Mouse (Mus musculus) layer of hippocampus, postnatal 14 days (tissue): ENCODE data around the gene Dync2li1. TPM values are rescaled to one million over a fixed set of nuclear protein-coding genes. Genes with fewer than 3 reads are reported as not detected.

ENCODE experiments used
- DNase-seq, 2 experiments: peaks; one replicate each; pipeline ENCODE4 v3.0.0; 2021 to 2022; ENCODE audit warnings: low spot score in 2 of 2, mixed read lengths in 1 of 2
- total RNA-seq, 2 experiments: library from RNA; stranded (reverse); gene quantifications; 2 replicates each; pipeline ENCODE4 v1.2.3; 2021

Dync2li1 gene
- total RNA-seq, 2 experiments from 2014 or later: 21.7 to 23.5 TPM

- no peak for DNase-seq
These were observed 18.2 kb downstream of the Dync2li1 start for GRCm38 (mm10) chr17:84644292-84645050.

DNA sequence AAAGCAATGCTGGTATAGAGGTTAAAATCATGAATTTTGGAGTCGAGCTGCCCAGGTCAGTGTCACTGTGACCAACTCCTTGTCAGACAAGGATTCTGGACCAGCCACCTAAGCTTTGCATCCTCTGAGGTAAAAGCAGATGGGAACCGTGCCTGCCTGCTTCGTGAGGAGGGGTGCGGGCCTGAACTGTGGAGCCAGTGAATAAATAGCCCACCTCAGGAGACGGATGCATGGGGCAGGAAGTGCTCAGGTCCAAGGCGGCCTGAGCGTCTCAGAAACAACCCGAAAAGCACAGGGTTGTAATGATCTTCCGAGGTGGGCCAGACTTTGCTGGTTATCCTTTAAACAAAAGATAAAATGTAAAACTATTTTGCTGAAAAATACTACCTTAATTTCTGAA lies 18.8 kb downstream of the Dync2li1 start:
- DNase-seq: no peak

DNA sequence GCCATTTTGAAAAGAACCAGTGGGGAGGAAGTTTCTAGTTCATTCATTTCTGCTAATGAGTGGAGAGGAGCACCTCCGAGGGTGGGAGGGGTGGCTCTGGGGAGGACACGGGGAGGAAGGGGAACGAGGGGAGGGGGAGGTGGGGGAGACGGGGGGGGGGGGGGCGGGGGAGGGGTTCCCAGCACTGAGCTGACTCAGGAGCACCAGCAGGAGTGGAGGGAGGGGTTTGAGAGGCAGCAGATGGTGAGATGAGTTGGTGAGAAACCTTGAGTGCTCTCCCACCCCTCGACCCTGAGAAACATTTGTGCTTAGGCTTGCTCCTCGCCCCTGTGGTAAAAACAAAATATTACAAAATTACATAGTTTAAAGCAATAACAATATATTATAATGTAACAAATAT lies 19.6 kb downstream of the Dync2li1 start:
- DNase-seq: no peak

GRCm38 (mm10) chr17:84646477-84646876 lies 20.2 kb downstream of the Dync2li1 start:
- DNase-seq: no peak

- DNase-seq: no peak
These were observed 21.3 kb downstream of the Dync2li1 start for GRCm38 (mm10) chr17:84647630-84648029.

DNA sequence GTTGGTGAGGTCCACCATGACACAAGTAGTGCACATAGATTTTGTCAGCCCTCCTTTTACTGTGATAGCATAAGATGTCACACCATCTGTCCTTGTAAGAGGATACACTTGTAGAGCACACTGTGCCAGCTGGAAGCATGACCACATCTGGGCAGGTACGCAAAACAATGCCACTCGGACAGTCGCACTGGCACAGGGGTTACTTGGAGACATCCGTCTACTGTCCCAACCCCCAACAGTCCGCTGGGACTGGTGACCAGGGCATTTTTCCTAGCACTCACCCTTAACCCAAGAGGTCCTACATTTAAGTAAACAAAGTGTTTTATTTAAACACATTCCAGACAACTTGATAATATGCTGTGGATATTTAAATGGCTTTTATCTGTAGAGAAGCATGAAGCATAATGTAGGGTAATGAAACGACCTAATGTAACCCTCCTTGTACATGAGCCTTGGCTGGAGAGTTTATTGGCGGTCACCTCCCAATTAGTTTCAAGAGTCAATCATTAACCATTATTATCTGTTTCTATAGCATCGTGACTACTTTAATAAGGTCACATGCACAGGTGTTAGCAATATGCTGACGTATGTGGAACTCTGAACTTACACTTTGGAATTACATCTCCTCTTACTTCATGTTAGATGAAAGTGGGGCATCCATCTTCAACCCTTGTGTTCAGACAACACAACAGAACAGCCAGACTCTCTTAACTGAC lies 24.2 kb downstream of the Dync2li1 start:
- DNase-seq: no peak

DNA sequence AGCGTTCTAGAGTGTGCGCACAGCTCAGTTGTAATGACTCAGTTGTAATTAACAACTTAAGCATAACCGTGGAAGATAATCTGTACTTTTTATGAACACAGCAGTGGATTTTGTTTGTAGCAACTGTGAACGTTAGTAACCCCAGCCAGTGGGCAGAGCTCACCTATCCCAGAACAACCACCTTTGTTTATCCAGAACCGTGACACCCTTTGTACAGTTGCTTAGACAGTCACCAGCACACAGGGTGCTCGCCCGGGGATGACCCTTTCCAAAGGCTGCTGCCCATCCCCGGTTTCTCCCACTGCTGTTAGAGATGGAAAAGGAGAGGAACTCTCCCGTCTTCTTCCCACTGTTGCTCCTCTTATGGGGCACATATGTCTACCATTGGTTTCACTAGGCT lies 27.2 kb downstream of the Dync2li1 start:
- DNase-seq: no peak

DNA sequence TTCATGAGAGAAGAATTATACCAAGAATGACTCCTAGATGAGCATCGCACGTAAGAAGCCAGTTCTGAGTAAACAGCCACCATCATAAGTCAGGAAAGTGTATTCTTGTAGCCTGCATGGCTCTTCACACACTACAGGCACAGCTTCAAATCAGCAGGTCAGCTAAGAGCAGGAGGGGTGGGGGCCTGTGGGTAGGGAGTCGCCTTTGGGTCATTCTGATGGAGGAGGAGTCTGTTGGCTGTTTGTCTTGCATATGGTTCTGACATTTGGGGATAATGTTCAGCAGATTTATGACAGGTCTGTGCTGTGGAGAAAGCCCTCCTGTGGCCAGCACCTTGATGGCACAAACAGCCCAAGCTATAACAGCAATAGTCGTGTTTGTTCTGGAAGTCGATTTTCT lies 29.9 kb downstream of the Dync2li1 start:
- DNase-seq: no peak

GRCm38 (mm10) chr17:84656653-84657421 lies 30.5 kb downstream of the Dync2li1 start:
- DNase-seq: no peak

- no peak for DNase-seq
These were observed 31.1 kb downstream of the Dync2li1 start for GRCm38 (mm10) chr17:84657422-84657732.

DNA sequence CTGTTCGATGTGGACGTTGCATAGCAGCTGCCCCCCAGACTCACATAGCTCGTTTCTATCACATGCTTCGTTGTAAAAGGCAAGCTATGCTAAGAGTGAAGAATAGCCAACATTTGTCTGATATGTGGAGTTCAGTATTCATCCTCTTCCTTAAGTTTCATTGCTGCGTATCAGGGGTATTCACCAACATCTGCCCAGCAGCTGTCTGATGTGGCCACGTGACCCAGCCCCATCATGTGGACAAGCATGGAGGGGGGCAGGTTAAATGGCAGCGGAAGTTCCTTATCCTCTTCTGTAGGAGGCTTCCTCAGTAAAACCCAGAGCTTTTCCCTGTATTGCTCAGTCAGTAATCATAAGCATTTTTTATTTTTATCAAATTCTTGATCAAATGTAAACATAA lies 31.5 kb downstream of the Dync2li1 start:
- DNase-seq: no peak

- DNase-seq: no peak
These were observed 31.9 kb downstream of the Dync2li1 start for GRCm38 (mm10) chr17:84658195-84658594.

- no peak for DNase-seq
These were observed 32.7 kb downstream of the Dync2li1 start for GRCm38 (mm10) chr17:84658951-84659350.

DNA sequence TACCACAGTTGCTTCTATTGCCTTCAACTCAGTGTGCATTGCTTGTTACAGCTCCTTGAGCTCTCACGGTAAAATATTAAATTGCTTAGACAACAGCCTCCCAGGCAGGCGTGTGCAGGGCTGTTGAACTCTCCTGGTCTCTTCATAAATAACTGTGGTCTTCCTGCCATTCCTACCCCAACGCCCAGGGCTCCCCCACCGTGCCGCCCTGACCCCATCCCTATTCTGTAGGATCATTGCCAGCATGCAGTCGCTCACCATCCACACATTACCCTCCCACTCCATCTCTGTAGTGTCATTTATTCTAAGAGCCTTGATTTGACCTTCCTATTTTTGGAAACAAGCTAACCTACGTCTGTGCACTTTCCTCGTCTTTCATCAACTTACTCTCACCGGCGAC lies 38.8 kb downstream of the Dync2li1 start:
- DNase-seq: no peak

DNA sequence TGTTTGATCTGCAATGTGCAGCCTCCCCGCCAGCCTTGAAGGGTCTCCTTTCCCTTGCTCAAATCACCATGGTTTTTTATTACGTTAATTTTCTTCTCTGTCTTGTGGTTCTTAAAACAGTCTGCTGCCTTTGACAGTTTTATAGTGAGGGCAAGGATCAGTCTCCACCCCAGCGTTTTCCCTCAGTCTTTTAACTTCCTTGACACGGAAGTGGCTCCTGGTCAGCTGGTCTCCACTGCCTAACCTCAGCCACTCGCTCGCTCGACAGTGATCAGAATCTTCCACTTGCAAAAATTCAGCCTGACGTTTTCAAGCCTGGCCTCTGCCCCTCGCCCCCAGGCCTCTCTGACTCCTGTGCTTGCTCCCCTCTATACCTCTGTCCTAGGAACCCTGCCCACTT lies 39.4 kb downstream of the Dync2li1 start:
- no peak for DNase-seq

- DNase-seq: no peak
These were observed 41.6 kb downstream of the Dync2li1 start for GRCm38 (mm10) chr17:84667848-84668247.

DNA sequence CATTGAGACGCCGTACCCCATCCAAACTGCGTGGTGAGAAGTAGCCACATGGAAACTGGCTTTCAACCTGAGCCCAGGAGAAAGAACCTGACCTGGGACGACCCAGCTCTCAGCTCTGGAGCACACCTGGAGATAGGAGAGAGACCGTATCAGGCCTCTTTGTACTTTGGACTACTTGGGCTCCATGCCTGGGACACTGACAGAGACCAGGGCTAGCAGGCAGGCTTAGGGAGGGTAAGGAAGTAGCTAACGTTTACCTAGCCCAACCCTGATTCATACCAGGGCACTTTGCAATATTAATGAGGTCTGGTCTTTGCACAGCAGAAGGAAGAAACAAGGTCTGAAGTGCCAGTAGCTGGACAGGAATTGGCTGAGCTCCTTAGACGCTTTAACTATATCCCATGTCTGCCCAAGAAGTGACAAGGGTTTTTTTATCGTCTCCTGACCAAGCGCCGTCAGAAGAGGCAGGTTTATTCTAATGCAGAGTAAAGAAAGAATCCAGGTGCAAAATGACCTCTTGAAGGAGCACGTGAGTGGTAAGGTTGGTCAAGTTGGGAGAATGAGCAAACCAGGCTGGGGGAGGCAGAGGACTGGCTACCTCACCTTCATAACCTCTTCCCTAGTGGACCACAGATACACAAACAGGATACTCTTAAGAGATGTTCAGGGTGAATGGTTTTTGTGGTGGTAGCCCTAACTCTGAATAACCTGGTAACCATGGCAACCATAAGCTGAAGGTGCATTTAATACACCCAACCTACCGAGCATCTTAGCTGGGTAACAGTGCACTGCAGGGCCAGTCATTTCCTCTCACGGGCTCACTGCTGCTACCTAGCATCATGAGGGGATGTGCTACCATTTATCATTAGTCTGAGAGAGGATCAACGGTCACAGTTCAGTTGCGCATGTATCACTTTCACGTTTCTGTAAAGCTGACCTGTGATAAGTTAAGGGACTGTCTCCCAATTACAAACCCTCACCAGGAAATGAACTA lies 46.4 kb downstream of the Dync2li1 start:
- DNase-seq: no peak

DNA sequence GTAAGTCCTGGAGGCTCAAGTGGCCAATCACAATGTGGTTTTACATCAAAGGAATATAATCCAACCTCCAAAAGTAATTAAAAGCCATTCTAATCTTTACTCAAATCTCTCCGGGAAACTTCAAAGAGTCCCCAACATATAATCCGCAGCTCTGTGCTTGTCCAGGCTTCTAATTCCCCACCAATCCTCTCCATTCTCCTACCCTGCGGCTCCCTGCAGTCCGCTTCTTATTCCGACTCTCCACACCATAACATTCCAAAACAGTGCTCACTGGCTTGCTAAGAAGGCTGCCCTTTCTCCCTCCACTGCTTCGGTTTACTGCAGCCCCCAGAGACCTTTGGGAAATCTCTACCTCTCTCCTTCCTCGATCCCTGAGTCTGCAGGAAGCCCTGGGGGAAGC lies 47.8 kb downstream of the Dync2li1 start:
- DNase-seq: no peak

DNA sequence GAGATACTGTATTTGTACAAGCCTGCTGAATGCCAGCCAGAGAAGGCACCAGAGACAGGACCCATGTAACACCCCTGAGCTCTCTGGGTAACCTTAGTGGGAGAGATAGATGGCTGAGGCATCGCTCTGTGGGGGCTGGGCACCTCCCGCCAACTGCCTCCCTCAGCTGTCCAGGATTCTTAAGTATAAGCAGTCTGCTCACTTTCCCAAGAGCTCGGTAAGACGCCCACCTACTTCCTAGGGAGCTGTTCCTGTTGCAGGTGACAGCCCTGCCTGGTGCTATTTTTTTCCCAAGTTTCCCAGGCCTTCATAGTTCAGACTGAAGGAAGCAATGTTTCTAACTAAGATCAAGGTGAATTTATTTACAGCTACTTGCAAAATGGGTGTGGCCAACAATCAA lies 48.9 kb downstream of the Dync2li1 start:
- no peak for DNase-seq

DNA sequence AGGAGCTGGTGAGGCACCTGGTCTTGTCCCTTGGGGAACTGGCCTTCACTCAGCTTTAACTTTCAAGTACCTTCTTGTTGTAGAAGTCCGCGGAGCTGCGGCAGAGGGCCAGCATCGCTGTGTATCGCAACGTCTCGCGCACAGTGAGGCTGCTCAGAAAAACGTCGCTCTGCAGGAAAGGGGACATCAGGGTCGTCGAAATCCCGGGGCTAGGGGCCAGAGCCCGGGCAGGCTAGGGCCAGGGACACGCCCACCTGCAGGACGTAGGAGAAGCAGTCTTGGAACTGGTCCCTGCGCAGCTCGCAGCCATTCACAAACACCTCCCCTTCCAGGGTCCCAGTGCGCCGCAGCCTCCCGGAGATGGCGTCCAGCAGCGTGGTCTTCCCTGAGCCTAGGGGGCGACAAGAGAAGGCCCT lies 49.7 kb downstream of the Dync2li1 start, which contains the start of gene Abcg8:
Gene Abcg8, plus strand, starts transcription at position 352 of the 416 bp plus-strand sequence.
- no peak for DNase-seq

DNA sequence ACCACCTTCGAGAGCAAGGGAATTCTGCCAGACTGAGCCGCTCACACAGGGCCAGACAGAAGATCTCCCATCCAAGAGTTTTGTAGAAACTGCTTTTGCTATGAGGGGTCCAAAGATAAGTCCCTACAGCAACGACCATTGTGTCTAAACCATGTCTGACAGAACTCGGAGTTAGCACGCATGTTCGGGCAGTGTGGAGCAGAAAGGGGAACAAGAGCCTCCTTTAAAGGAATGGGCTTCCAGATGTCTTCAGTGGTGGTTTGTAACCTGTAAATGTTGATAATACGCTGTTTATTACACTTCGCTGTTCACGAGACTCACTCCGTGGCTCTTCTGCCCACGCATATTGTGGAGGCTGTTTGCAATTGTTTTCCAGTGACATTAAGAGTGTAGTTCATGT lies 51.3 kb downstream of the Dync2li1 start:
- no peak for DNase-seq
